Mouse (Mus musculus) hindbrain, embryonic 15.5 days (tissue): Measurements from ENCODE around the gene Gm20661. TPM values are rescaled to one million over a fixed set of nuclear protein-coding genes. Genes with fewer than 3 reads are reported as not detected.

Experiments
- ATAC-seq: fragments of 200-750 bp; cut with Nextera tagmentation; 2 replicates; pipeline ENCODE4 v1.8.0; 2017; ENCODE audit warnings: low read depth, moderate number of reproducible peaks, moderate TSS enrichment; ENCODE audit not compliant: low FRiP score
- H3K27ac ChIP-seq: fragments of 300-500 bp; sonication (generic); replicated peaks from 2 replicates; pipeline ENCODE4 v1.5.1; 2015; ENCODE audit warnings: mild to moderate bottlenecking, inconsistent platforms
- H3K27me3 ChIP-seq: fragments of 300-500 bp; sonication (generic); 2 replicates; pipeline ENCODE4 v1.6.1; 2015; ENCODE audit warnings: control low read depth, inconsistent platforms
- H3K36me3 ChIP-seq: fragments of 300-500 bp; sonication (generic); 2 replicates; pipeline ENCODE4 v1.6.1; 2015; ENCODE audit warnings: control low read depth, inconsistent platforms
- H3K4me1 ChIP-seq: fragments of 300-500 bp; sonication (generic); replicated peaks from 2 replicates; pipeline ENCODE4 v1.6.1; 2015; ENCODE audit warnings: control low read depth, inconsistent platforms
- H3K4me2 ChIP-seq: fragments of 300-500 bp; sonication (generic); 2 replicates; pipeline ENCODE4 v1.6.1; 2015; ENCODE audit warnings: moderate library complexity, mild to moderate bottlenecking, inconsistent platforms
- H3K4me3 ChIP-seq: fragments of 300-500 bp; sonication (generic); 2 replicates; pipeline ENCODE4 v1.5.1; 2015; ENCODE audit warnings: mild to moderate bottlenecking, inconsistent platforms
- H3K9ac ChIP-seq: fragments of 300-500 bp; sonication (generic); 2 replicates; pipeline ENCODE4 v1.6.1; 2015; ENCODE audit warnings: inconsistent platforms
- H3K9me3 ChIP-seq: fragments of 300-500 bp; sonication (generic); 2 replicates; pipeline ENCODE4 v1.6.1; 2016; ENCODE audit warnings: control low read depth, inconsistent platforms
- WGBS: fragments of 180-500 bp; shearing (Covaris S2); methylation state at CpG from one replicate; pipeline ENCODE4 v1.1.7; 2015; 5-methylcytosine and 5-hydroxymethylcytosine counted together
- polyA plus RNA-seq: library from polyadenylated mRNA; unstranded; fragments of >200 nt; fragmentation: Nextera tagmentation; extraction: Ambion mirVana; gene quantifications from 2 replicates; pipeline ENCODE4 v1.2.1, GENCODE M21; 2015

Gene Gm20661
- polyA plus RNA-seq, 1 experiment from 2014 or later, result 1.1 TPM

GRCm38 (mm10) chr9:107986376-107986775 is 3.5 kb downstream of the Gm20661 start:
- H3K27ac ChIP-seq, result no peak overlapping the region

GRCm38 (mm10) chr9:107987950-107988349 is 5.1 kb downstream of the Gm20661 start:
- Histone ChIP-seq H3K36me3 (no peaks in the 10 kb centered on the region), H3K9ac (no peak overlapping the region)
- WGBS, result 79% methylated on average over 3 of the region's 3 CpGs

More at GRCm38 (mm10) chr9:107986376-107986775, 3.5 kb downstream of the Gm20661 start:
- Histone ChIP-seq H3K4me3 (peak overlapping the region; percentile 75), H3K9ac (no peak overlapping the region), H3K4me2 (peak overlapping the region; percentile 91), H3K9me3 (no peaks in the 10 kb centered on the region), H3K27me3 (peaks cover 8% of the 10 kb centered on the region), H3K36me3 (no peaks in the 10 kb centered on the region), H3K4me1 (peaks cover 41% of the 10 kb centered on the region)
- ATAC-seq, result 0 out of 2 replicates have a peak, but pooled peaks have one; percentile 45
- WGBS, result 5% methylated on average over 18 of the region's 18 CpGs

GRCm38 (mm10) chr9:107992197-107992596 is 9.3 kb downstream of the Gm20661 start, which contains the start of gene Cdhr4:
Cdhr4 (plus strand) TSS chr9:107992497.
- no peak within 1 kb of the TSS for H3K4me2 ChIP-seq
- no peak within 1 kb of the TSS for H3K9ac ChIP-seq
- WGBS, result 57% methylated on average over 2 of the region's 2 CpGs
- no peak for ATAC-seq
- no peak within 1 kb of the TSS for H3K4me3 ChIP-seq
- H3K36me3 ChIP-seq, result no peaks in the 10 kb centered on the region
- no peaks in the 10 kb centered on the region for H3K27me3 ChIP-seq
- H3K27ac ChIP-seq, result no peak within 1 kb of the TSS
- no peaks in the 10 kb centered on the region for H3K4me1 ChIP-seq
- no peaks in the 10 kb centered on the region for H3K9me3 ChIP-seq

More at GRCm38 (mm10) chr9:107987950-107988349, 5.1 kb downstream of the Gm20661 start:
- H3K9me3 ChIP-seq, result no peaks in the 10 kb centered on the region
- H3K4me2 ChIP-seq, result no peak overlapping the region
- H3K27me3 ChIP-seq, result peaks cover 8% of the 10 kb centered on the region
- H3K4me3 ChIP-seq, result no peak overlapping the region
- H3K4me1 ChIP-seq, result peaks cover 26% of the 10 kb centered on the region
- no peak overlapping the region for H3K27ac ChIP-seq
- ATAC-seq, result no peak

DNA sequence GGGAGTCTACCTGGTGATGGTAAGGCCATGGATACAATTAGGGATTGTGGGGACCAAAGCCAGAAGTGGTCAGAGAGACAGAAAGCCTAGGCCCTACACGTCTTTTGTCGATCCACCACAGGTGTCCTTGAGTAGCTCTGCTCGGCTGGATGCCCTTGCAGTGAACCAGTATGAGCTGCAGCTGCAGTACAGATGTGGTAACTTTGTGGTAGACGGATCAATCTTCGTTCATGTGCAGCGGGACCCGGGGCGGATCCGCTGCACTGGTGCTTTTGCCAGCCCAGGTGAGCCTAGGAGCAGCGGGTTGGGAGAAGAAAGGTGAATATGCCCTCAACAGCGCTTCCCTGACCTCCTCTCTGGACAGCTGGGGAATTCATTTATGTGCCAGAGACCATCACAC is 10.2 kb downstream of the Gm20661 start:
- Histone ChIP-seq H3K9me3 (no peaks in the 10 kb centered on the region), H3K4me1 (no peaks in the 10 kb centered on the region), H3K9ac (no peak overlapping the region), H3K27me3 (no peaks in the 10 kb centered on the region), H3K36me3 (no peaks in the 10 kb centered on the region), H3K4me2 (no peak overlapping the region), H3K27ac (no peak overlapping the region), H3K4me3 (no peak overlapping the region)
- no peak for ATAC-seq
- WGBS, result 90% methylated on average over 11 of the region's 11 CpGs

GRCm38 (mm10) chr9:107994464-107994863 is 11.6 kb downstream of the Gm20661 start:
- H3K4me2 ChIP-seq, result no peak overlapping the region
- no peaks in the 10 kb centered on the region for H3K36me3 ChIP-seq
- ATAC-seq, result no peak
- H3K4me3 ChIP-seq, result no peak overlapping the region
- 83% methylated on average over 2 of the region's 2 CpGs for WGBS
- no peaks in the 10 kb centered on the region for H3K4me1 ChIP-seq
- no peak overlapping the region for H3K9ac ChIP-seq
- H3K27ac ChIP-seq, result no peak overlapping the region
- no peaks in the 10 kb centered on the region for H3K27me3 ChIP-seq
- no peaks in the 10 kb centered on the region for H3K9me3 ChIP-seq

- 94% methylated on average over 21 of the region's 21 CpGs for WGBS
- Histone ChIP-seq H3K27me3 (no peaks in the 10 kb centered on the region), H3K4me1 (no peaks in the 10 kb centered on the region), H3K4me2 (no peak overlapping the region), H3K9me3 (no peaks in the 10 kb centered on the region), H3K36me3 (no peaks in the 10 kb centered on the region), H3K27ac (no peak overlapping the region), H3K9ac (no peak overlapping the region), H3K4me3 (no peak overlapping the region)
- ATAC-seq, result no peak
These were observed 12.7 kb downstream of the Gm20661 start for GRCm38 (mm10) chr9:107995513-107995912.

DNA sequence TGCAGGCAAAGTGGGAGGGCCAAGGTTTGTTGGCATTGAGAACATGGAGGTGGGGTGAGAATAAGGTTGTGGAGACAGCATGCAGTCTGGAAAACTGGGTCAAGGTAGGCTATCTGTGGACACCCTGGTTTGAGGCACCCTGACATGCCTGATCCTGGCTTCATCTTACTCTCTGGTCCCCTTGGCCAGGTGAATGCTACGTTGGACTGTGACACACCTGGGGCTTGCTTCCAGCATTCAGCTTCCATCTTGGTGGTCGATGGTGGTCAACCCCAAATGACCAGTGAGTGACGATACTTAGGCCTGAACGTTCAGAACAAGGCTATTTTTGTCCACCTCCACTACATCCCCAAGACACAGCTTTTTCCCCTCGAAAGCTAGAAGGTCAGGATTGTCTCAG is 13.2 kb downstream of the Gm20661 start, which contains the start of gene Gm20662:
Gene Gm20662 (plus strand): TSS at position 301 of the 400 bp plus-strand sequence.
- H3K9ac ChIP-seq, result no peak within 1 kb of the TSS
- no peak for ATAC-seq
- no peaks in the 10 kb centered on the region for H3K9me3 ChIP-seq
- H3K4me3 ChIP-seq, result no peak within 1 kb of the TSS
- no peaks in the 10 kb centered on the region for H3K27me3 ChIP-seq
- H3K4me1 ChIP-seq, result no peaks in the 10 kb centered on the region
- H3K27ac ChIP-seq, result no peak within 1 kb of the TSS
- no peak within 1 kb of the TSS for H3K4me2 ChIP-seq
- no peaks in the 10 kb centered on the region for H3K36me3 ChIP-seq
- WGBS, result 90% methylated on average over 5 of the region's 5 CpGs

- Histone ChIP-seq H3K27me3 (no peaks in the 10 kb centered on the region), H3K27ac (peak within 1 kb of the TSS; percentile 97), H3K36me3 (no peaks in the 10 kb centered on the region), H3K4me2 (peak within 1 kb of the TSS; percentile 76), H3K9me3 (no peaks in the 10 kb centered on the region), H3K9ac (peak within 1 kb of the TSS; percentile 95), H3K4me1 (peaks cover 34% of the 10 kb centered on the region), H3K4me3 (peak within 1 kb of the TSS; percentile 86)
- ATAC-seq, result peak; percentile 99
- under 1% methylated on average over 51 of the region's 51 CpGs for WGBS
These were observed 19.3 kb downstream of the Gm20661 start, which contains the start of gene Ip6k1 for GRCm38 (mm10) chr9:108001922-108002770. Ip6k1 (plus strand) TSS chr9:108002501.

DNA sequence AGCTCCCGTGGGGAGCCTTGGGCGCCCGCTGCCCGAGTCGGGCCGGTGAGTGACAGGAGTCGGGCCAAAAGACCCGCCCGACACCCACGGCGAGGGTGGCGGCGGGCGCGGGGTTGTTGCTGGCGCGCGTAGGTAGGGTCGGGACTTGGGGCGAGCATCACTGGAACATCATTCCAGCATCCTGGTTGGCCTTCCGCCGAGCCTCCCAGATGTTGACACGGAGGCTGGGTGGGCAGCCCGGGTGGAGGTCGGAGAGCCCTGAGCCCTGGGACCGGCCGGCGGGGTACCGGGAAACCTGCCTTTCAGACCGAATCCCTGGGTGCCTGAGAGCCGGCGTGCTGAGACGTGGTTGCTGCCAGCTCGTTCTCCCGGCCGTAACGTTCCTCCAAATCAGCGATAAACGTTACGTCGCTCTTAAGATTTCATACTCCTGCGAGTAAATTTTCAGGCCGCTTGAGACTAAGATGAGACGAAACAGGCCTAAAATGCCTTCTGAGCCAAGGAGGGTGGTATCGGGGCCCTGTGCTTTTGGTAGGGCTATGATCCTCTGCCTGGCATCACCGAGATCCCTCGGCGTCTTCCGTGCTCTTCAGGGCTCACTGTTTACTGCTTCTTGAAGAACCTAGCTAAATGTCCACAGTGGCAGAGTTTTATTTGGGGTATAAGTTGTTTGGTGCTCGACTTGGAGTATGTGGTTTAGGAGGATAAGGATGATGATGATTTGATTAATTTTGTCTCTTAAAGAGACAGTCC is 20.1 kb downstream of the Gm20661 start:
- Histone ChIP-seq H3K27ac (peak overlapping the region; percentile 97), H3K4me1 (peaks cover 34% of the 10 kb centered on the region), H3K4me2 (peak overlapping the region; percentile 76), H3K4me3 (peak overlapping the region; percentile 86), H3K9ac (peak overlapping the region; percentile 95), H3K9me3 (no peaks in the 10 kb centered on the region), H3K27me3 (no peaks in the 10 kb centered on the region), H3K36me3 (no peaks in the 10 kb centered on the region)
- WGBS, result under 1% methylated on average over 43 of the region's 50 CpGs
- peak; percentile 60; the same call in 1 of the 2 replicates for ATAC-seq

GRCm38 (mm10) chr9:108003531-108003890 is 20.7 kb downstream of the Gm20661 start:
- Histone ChIP-seq H3K27ac (peak overlapping the region; percentile 97), H3K9me3 (no peaks in the 10 kb centered on the region), H3K9ac (peak overlapping the region; percentile 95), H3K27me3 (no peaks in the 10 kb centered on the region), H3K4me3 (peak overlapping the region; percentile 86), H3K36me3 (no peaks in the 10 kb centered on the region), H3K4me1 (peaks cover 34% of the 10 kb centered on the region), H3K4me2 (peak overlapping the region; percentile 76)
- WGBS, result 10% methylated on average over 8 of the region's 8 CpGs
- no peak for ATAC-seq

- ATAC-seq, result no peak
- WGBS, result 94% methylated on average over 5 of the region's 5 CpGs
- no peak overlapping the region for H3K4me3 ChIP-seq
These were observed 25.2 kb downstream of the Gm20661 start for GRCm38 (mm10) chr9:108008041-108008440.

GRCm38 (mm10) chr9:108010385-108010784 is 27.5 kb downstream of the Gm20661 start:
- H3K36me3 ChIP-seq, result peaks cover 4% of the 10 kb centered on the region; the same call in 1 of the 2 replicates
- H3K9me3 ChIP-seq, result no peaks in the 10 kb centered on the region
- H3K27me3 ChIP-seq, result no peaks in the 10 kb centered on the region
- H3K4me2 ChIP-seq, result no peak overlapping the region
- H3K27ac ChIP-seq, result no peak overlapping the region
- H3K4me3 ChIP-seq, result no peak overlapping the region
- H3K9ac ChIP-seq, result no peak overlapping the region
- peaks cover 8% of the 10 kb centered on the region; the same call in 1 of the 2 replicates for H3K4me1 ChIP-seq
- no peak for ATAC-seq

More at GRCm38 (mm10) chr9:108008041-108008440, 25.2 kb downstream of the Gm20661 start:
- Histone ChIP-seq H3K27me3 (no peaks in the 10 kb centered on the region), H3K27ac (no peak overlapping the region), H3K4me2 (no peak overlapping the region), H3K9ac (no peak overlapping the region), H3K4me1 (peaks cover 27% of the 10 kb centered on the region), H3K9me3 (no peaks in the 10 kb centered on the region), H3K36me3 (0 out of 2 replicates have a peak, but pooled peaks cover 3% of the 10 kb centered on the region)
